Mouse (Mus musculus): ENCODE data around the gene Zmym4. TPM values are rescaled to one million over a fixed set of nuclear protein-coding genes. Genes with fewer than 3 reads are reported as not detected.

Gene Zmym4
- polyA plus RNA-seq, 1 experiment: 12.3 TPM

DNA sequence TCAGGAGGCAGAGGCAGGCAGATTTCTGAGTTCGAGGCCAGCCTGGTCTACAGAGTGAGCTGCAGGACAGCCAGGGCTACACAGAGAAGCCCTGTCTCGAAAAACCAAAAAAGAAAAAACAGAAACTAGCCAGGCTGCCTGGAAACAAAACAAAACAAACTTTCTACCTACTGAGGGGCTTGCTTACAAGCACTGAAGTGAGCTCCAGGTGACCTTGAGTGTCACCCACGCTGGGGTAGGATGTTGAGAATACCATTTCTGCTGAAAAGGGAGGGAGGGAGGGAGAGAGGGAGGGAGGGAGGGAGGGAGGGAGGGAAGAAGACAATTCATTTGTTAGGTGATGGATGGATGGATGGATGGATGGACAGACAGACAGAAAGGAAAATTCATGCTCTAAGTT, 24.5 kb downstream of the Zmym4 start:
- no peak for DNase-seq (ENCODE audit: low spot score)

DNA sequence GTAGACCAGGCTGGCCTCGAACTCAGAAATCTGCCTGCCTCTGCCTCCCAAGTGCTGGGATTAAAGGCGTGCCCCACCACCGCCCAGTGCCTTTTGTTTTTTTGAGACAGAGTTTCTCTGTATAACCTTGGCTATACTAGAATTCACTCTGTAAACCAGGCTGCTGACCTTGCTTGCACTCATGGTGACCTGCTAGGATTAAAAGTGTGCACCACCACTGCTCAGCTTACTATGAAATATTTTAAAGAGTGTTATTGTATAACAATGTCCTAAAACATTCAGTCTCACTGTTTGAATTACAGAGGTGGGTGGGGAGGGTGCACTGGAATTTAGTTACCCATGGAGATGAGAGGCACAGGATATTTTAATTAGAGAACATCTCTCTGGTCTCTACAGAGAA, 25.1 kb downstream of the Zmym4 start:
- no peak for DNase-seq (ENCODE audit: low spot score)

DNA sequence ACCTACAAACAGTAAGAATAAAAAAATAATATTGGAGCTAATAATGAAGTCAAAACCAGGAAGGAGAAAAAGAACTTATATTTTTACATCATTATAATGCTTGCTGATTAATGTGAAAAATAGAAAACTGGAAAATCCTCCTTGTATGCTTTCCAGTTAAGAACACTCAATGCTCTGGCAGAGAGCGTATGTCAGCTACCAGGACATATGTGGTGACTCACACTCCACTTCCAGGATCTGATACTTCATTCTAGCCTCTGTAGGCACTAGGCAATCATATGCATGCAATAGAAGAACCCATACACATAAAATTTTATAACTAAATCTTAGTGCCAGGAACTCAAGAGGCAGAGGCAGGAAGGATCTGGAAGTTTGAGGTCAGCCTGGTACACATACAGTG, 40.2 kb downstream of the Zmym4 start:
- no peak for DNase-seq (ENCODE audit: low spot score)

DNA sequence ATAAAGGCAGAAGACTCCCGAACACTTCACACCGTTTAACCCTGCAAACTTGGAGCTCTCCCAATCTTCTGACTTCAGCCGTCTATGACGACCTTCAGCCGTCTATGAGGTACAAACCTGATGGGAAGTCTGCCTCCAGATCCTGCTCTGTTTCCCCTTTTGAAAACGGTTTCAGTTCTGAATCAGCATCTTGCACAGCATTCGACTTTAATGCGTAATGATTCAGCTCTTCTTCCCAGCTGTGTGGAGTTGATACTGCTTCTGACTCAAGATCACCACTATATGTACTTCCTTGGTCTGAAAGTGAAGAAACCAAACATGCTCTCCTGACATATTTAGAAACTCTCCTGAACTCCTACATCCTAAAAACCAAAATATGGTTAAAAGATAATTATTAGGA, 78.1 kb downstream of the Zmym4 start:
- DNase-seq (ENCODE audit: low spot score): no peak

DNA sequence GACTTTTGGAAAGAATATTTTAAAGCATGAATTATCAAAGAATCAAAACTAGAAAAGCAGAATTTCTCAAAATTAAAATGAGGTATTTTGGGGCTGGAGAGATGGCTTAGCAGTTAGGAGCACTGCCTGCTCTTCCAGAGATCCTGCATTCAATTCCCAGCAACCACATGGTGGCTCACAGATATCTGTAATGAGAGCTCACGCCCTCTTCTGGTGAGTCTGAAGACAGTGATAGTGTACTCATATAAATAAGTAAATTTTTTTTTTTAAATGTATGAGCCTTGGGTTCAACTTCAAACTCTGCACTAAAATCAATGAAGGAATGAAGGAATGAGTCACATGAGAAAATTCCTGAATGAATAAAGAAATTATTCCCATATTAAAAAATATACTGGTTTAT, 82.0 kb downstream of the Zmym4 start:
- no peak for DNase-seq (ENCODE audit: low spot score)

DNA sequence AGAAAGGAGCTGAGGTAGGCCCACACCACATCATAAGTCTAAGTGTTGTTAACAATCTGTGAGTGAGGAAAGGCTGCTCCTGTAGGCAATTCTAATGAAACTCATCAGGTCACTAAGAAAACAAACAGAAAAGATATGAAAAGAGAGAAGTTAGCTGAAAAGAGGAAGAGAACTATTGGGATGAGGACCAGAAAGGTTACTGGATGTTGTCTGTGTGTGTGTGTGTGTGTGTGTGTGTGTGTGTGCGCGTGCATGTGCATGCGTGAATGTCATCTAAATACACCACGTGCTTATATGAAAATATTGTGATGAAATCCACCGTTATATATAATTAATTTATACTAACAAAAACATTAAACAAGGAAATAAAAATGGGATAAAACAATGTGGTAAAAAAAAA, 84.3 kb downstream of the Zmym4 start:
- DNase-seq (ENCODE audit: low spot score): no peak

DNA sequence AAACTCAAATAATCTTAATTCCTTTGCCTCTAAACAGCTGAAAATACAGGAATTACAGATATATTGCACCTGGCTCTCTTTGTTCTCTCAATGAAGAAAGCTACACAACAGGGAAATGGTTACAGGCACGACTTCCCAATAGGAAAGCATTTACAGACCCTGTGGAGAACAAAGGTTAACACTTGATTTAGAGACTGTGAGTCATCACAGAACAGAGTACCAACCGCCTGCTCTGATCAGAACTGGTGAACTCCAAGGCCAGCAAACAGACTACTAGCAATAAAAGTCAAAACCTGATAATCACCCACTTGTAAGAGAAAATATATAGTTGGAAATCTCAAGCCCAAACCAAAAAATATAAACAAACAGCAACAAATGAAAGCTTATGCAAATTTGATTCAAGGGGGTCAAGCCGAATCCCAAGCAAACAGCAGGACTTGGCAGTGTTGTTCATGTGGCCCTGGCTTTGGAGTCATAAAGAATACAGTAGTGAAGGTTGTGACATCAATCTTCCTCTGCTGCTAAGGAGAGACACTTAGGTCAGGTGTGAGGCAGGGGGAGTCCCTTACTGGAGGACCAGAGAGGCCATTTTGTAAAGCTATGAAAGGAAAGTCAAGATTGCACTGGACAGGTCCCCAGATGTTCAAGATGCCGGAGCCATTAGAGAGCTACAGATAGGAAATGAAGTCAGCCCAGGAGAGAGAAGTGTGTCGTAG, 88.2 kb downstream of the Zmym4 start:
- DNase-seq (ENCODE audit: low spot score): no peak

DNA sequence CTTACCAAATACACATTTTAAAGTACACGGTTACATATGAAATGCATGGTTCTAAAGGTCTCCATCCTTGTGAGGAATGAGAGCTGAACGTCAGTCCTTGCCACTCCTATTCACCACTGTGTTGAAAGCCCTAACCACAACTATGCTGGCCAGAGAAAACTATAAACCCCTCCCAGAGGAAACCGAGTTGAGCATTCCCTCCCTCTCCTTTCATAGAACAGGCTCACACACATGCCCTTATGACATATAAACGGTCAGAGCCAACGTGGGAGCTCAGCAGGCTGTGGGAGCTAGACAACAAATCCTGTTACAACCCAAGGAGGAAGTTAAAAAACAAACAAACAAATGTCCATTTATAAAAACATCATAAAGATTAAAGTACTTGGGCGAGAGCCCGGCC, 95.2 kb downstream of the Zmym4 start:
- no peak for DNase-seq (ENCODE audit: low spot score)

DNA sequence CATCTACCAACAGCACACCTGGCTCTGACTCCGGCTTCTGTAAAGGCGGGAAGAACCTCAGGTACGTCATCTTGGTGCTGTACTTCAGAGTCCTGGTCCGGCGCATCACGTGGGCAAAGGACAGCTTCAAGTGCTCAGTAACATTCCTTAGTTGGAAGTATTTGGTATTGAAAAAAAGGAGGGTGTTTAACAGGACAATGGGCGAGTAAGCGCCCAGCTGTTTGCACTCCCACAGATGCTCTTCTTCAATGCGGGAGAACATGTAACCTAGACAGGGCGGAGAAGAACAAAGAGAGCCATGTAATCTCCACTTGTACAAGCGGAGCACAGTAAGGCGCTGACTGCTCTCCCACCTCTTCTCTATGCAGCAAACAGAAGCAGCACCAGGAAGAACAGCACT, 99.2 kb downstream of the Zmym4 start:
- DNase-seq (ENCODE audit: low spot score): no peak

DNA sequence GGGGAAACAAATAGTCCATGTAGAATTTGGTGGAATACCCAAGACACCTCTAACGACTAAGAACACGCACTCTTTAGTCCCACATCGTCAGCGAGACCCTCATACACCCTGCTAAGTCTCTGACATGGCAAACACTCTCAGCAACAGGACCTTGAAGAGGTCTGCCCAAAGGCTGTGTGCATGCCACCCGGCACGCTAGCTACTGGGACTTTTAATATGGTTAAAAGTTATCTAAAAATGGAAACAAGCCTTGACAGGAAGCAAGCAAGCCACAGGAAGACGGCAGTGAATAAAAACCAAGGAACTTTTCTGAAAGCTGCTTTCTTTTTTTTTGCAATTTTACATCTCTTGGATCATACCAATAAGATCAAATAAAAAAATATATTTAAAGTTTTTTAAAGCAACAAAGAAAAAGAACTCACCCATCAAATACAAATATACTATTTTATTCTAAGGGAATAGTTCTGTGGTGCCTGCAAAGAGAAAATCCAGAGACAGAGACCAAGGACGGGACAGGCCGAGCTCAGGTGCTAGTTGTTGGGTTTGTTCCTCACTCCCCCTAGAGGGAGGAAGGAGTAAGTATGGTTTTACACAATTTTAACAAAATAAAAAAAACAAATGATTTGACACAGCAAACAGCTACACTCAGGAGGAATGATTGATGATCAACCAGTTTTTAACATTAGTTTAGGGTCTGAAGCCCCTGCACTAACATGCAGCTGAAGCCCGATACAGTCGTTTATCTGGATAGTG, 106.2 kb downstream of the Zmym4 start:
- no peak for DNase-seq (ENCODE audit: low spot score)

DNA sequence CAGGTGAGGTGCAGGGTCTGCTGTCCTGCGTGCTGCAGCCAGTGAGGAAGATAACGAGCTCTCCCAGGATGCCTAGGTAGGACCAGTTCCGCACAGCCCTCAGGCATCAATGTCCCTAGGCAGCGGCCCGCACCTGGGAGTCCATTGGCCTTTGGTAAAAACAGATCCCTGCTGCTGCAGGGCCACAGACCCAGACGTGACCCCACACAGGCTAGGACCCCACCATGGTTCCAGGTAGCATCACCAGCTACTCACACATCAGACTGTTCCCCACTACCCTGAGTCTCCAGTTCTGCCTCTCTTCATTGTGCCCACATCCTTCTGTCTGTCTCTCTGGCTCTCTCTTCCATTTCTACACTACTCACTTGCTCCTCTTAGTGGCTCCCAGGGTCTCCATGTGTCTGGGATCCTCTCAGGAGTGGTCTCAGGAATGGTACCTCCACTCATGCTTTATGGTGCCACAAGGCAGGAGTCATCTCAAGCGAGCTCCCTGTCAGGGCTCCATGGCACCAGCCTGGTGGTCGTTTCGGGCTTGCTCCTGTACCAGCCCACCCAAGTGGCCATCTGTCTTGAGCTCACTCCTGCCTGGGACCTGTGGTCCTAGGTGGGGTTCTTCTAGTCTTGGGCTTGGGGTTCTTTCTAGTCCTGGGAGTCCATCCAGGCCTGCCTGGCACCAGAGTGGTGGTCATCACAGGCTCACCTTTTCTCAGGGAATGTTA, 107.5 kb downstream of the Zmym4 start:
- no peak for DNase-seq (ENCODE audit: low spot score)

DNA sequence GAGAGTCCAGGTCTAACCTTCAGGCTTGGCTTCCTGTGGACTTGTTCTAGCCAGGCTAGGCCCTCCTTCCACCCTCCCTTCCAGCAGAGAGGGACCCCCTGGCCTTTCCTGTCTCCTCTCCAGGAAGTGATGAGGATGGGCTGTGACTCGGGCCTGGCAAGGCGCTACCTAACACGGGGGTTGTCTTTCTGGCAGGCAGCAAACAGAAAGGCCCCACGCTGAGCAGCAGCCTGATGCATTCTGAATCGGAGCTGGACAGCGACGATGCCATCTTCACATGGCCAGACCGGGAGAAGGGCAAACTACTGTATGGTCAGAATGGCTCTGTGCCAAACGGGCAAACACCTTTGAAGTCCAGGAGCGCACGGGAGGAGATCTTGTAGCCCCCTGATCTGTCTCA, 115.0 kb downstream of the Zmym4 start:
- no peak for DNase-seq (ENCODE audit: low spot score)

DNA sequence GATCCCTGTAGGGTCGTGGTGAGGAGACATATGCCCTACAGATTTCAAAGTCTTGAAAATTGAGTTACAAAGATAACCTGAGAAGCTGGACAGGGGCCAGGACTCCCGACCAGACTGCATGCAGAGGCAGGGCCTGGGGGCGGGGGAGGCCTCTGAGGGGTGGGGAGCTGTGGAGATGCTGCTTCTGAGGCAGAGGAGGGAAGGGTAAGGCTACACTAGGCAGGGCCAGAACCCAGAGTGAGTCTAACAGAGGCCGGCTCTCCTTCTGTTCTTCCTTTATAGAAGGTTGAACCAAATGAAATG, 117.2 kb downstream of the Zmym4 start:
- no peak for DNase-seq (ENCODE audit: low spot score)

DNA sequence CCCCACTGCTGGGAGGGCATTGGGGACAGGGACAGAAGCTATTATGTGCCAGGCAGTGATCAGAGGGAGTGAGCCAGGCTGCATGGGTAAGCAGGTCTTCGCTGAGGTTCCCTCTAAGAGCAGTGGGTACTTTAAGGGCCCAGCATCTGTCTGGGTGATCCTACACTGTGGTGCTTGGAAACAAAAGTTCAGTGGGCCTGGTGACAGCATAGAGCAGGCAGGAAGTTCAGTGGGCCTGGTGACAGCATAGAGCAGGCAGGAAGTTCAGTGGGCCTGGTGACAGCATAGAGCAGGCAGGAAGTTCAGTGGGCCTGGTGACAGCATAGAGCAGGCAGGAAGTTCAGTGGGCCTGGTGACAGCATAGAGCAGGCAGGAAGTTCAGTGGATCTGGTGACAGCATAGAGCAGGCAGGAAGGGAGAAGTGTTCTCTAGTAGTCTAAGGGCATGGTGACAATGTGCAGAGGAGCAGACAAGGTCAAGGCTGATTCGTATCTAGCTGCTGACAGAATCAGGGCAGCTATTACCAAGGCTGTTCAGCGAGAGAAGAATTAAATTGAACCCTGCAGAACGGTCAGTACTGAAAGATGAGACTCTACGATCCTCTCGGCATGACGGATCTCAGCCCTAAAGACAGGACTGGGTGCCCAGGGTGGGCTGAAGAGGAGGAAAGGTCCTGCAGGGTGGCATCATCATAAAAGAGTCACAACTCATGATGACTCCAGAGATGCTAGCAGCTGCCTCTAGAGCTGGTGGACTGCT, 117.7 kb downstream of the Zmym4 start:
- no peak for DNase-seq (ENCODE audit: low spot score)

DNA sequence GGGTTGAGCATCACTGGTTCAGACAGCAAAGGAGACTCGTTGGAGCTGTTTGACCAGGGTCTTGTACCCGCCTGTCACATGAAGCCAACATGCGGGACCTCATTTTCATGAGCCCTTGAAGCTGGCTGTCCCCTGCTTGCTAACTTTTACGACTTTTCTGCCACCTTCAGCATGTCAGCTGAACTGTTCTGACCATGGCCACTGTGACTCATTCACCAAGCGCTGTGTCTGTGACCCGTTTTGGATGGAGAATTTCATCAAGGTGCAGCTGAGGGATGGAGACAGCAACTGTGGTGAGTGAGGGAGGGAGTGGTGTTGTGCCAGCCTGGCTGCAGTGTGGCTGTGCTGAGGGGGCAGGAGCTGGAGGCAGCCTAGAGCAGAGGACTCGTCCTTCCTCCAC, 121.0 kb downstream of the Zmym4 start:
- no peak for DNase-seq (ENCODE audit: low spot score)

DNA sequence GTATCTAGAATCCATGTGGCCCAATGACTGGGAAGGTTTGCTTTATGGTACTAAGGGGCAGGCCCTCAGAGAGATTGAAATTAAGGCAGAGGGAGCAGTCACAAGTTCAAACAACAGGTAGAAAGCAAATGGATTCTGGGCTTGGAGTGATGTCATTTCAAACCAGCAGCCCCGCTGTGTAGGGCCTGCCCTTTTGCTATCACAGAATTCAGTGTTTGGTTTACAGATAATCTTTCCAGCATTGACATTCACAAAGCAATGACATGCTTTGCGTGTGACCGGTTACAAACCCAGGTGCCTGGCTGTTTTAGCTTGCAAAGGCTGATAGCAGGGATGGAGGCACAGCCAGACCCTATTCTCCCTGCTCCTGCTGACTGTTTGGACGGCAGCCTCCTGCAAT, 122.3 kb downstream of the Zmym4 start:
- no peak for DNase-seq (ENCODE audit: low spot score)

DNA sequence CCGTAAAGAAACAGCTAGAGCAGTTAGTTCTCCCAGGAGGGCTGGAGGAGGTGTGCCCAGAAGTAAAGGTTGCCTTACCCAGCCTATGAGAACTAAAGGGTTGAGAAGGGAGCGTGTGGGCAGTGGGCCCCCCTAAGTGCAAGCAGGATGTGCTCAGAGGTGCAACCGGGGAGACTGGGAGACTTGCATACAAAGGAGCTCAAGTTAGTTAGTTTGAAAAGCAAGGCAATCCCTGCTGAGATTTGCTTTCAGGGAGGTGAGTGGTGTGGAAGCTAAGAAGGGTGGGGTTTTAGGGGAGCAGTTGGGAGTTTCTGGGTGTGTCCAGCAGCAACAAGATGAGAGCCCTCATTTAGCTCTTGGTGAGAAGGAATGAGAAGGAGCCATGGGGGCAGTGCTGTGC, 125.0 kb downstream of the Zmym4 start:
- no peak for DNase-seq (ENCODE audit: low spot score)

DNA sequence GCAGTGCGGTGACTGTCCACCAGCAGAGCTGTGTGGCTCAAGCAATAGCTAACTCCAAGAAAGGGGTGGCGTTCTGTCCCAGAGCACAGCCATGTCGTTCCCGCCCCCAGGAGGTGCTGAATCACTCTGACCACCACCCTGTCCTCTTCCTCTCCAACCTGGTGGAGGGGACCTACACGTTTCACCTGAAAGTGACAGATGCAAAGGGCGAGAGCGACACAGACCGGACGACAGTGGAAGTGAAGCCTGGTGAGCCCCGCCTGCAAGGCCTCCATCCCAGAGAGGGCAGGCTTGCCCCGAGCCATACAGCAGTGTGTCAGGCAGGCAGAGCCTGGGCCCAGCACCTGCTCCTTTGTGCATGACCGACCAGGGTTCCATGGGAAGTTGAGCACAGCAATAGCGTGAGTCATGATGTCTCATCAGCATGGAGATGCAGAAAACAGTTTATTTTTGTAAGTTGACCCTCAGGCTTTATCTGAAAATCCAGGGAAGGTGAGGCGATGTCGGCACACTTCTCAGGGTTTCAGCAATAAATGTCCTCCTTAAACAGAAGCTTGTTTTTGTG, 126.9 kb downstream of the Zmym4 start:
- DNase-seq (ENCODE audit: low spot score): no peak

DNA sequence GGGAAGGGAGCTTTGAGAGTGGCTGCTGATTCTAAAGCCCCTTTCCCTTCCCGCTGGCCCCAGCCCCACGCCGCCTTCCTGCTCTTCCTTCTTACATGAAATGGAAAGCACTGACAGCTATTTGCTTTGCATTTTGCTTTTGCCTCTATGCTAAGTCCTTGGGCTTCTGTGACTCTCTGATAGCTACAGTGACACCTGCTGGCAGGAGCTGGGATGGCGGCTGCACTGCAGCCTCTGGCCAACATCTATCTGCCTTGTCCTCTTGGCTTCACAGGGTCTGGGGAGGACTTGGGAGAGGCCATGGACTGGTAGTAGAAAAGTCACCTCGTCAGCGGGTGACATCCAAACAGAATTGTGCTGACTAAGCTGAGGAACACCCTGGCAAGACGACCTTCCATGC, 128.1 kb downstream of the Zmym4 start:
- peak; percentile 59 for DNase-seq (ENCODE audit: low spot score)

DNA sequence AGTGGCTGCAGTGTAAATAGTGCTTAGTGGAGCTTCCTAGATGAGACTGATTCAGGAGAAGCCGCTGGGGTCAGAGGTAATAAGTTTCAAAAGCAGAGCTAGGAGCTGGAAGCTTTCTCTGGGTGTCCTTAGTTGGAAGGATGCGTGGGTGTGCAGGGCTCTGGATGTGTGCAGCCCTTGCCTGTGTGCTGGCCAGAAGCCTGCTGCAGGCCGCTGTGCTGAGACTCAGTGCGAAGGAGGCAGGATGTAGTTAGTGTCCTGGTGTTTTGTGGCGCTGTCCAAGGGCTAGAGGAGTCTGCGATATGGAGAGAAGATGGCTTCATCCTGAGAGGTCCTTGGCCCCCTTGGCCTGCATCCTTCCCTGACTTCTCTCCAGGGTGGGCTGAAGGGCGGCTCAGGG, 129.1 kb downstream of the Zmym4 start:
- no peak for DNase-seq (ENCODE audit: low spot score)

DNA sequence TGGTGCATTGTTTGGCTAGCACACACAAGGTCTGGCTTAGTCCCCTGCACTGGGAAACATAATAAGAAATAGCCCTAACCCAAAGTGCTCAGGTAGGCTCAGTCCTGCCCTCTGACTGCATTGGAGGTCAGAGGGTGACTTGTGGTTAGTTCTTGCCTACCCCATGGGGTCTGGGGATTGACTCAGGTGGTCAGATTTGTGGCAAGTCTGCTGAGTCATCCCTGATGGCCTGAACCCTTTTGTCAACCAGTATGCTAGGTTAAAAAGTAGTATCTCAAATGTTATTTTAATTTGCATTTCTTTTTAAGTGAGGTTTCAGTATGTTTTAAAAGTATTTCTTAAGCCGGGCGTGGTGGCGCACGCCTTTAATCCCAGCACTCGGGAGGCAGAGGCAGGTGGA, 136.8 kb downstream of the Zmym4 start:
- no peak for DNase-seq (ENCODE audit: low spot score)

DNA sequence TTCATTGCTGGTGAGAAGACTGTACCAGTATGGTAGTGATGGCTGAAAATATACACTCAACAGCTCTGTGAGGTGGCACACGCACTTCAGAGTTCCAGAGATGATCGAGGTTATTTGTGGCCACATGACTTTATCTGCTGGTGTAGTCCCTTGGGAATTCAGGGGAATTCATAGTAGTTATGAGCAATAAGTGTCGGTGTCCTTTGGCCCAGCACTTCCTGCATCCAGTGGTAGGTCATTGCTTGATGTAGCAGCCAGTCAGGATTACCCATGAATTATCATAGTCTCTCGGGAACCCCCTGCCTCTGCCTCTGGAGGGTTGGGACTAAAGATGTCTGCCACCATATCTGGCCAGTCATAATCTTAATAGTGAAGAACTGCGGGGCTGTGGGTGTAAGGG, 144.0 kb downstream of the Zmym4 start:
- DNase-seq (ENCODE audit: low spot score): no peak

All from urinary bladder, adult 2 months (tissue).